Mouse (Mus musculus) G1E (cell line): ENCODE measurements around the gene 1700029P11Rik. TPM values are rescaled to one million over a fixed set of nuclear protein-coding genes. Genes with fewer than 3 reads are reported as not detected.

ENCODE experiments used
- ATAC-seq: 2 replicates; pipeline ENCODE4 v1.8.0; 2016; ENCODE audit warnings: mild to moderate bottlenecking; ENCODE audit not compliant: insufficient number of reproducible peaks, poor library complexity, low FRiP score, severe bottlenecking; ENCODE audit errors: extremely low read depth
- DNase-seq: peaks from one replicate; pipeline ENCODE4 v3.0.0; 2012; ENCODE audit warnings: low spot score
- H3K27me3 ChIP-seq: 2 replicates; pipeline ENCODE4 v1.6.1; 2012; ENCODE audit warnings: mild to moderate bottlenecking, low read length, inconsistent platforms; ENCODE audit not compliant: insufficient read depth
- H3K36me3 ChIP-seq: replicated peaks from 2 replicates; pipeline ENCODE3; 2012; ENCODE audit warnings: mild to moderate bottlenecking, inconsistent platforms
- H3K4me1 ChIP-seq: 2 replicates; pipeline ENCODE4 v1.6.1; 2012; ENCODE audit warnings: low read depth, low read length, inconsistent platforms, mixed read lengths; ENCODE audit not compliant: insufficient read depth
- H3K4me3 ChIP-seq: 2 replicates; pipeline ENCODE4 v1.5.1; 2012; ENCODE audit warnings: low read depth, mild to moderate bottlenecking, inconsistent platforms, low read length, moderate library complexity, mixed read lengths
- H3K9me3 ChIP-seq: replicated peaks from 2 replicates; pipeline ENCODE4 v1.6.1; 2012; ENCODE audit warnings: inconsistent platforms
- CTCF ChIP-seq: IDR thresholded peaks from 2 replicates; pipeline ENCODE4 v1.5.1; 2012; ENCODE audit warnings: low read depth, low read length, inconsistent platforms, mixed read lengths
- GATA1 ChIP-seq: IDR thresholded peaks from 2 replicates; pipeline ENCODE4 v1.6.1; 2012; ENCODE audit warnings: borderline replicate concordance, low read length, inconsistent platforms, mixed read lengths
- GATA2 ChIP-seq: IDR thresholded peaks from 2 replicates; pipeline ENCODE4 v1.6.1; 2012; ENCODE audit warnings: low read depth, low read length, inconsistent platforms, borderline replicate concordance
- POLR2AphosphoS5 ChIP-seq: IDR thresholded peaks from 2 replicates; pipeline ENCODE4 v1.6.1; 2012; ENCODE audit warnings: low read depth, low read length, inconsistent platforms; ENCODE audit not compliant: insufficient replicate concordance
- TAL1 ChIP-seq: conservative IDR thresholded peaks from 2 replicates; pipeline ENCODE4 v1.6.1; 2012; ENCODE audit warnings: low read depth, low read length, inconsistent platforms, mixed read lengths
- polyA plus RNA-seq: library from polyadenylated mRNA; stranded (reverse); fragments of >175 nt; gene quantifications from 2 replicates; pipeline ENCODE4 v1.2.3, GENCODE M21; 2012
- total RNA-seq, 2 experiments: library from RNA; stranded (forward) in 1 of 2; stranded (reverse) in 1 of 2; fragments of 200-1000 nt in 1 of 2; fragments of >200 nt in 1 of 2; fragmentation: Nextera tagmentation in 1 of 2; gene quantifications; 2 replicates each; pipeline ENCODE4 v1.2.3; 2014 to 2017

1700029P11Rik gene
- total RNA-seq (2014; fragmentation: Nextera tagmentation) (not detected in 2 replicates), total RNA-seq (2017) (not detected in 2 replicates), polyA plus RNA-seq (not detected in 2 replicates)

GRCm38 (mm10) chr15:81980321-81980720 is at the start of gene 1700029P11Rik:
Gene 1700029P11Rik, plus strand, starts transcription at chr15:81980540.
- H3K27me3 ChIP-seq: peaks cover 7% of the 10 kb centered on the region; the same call in 1 of the 2 replicates
- DNase-seq: no peak
- no peak within 1 kb of the TSS for H3K4me3 ChIP-seq
- H3K4me1 ChIP-seq: peaks cover 8% of the 10 kb centered on the region
- peaks cover 3% of the 10 kb centered on the region for H3K9me3 ChIP-seq
- H3K36me3 ChIP-seq: no peaks in the 10 kb centered on the region
- ATAC-seq: no peak
- no peak for TF ChIP-seq CTCF
- TF ChIP-seq GATA1: no peak
- no peak for TF ChIP-seq GATA2
- TF ChIP-seq POLR2AphosphoS5: no peak
- no peak for TF ChIP-seq TAL1

GRCm38 (mm10) chr15:81932951-81933470 is 47.3 kb upstream of the 1700029P11Rik start:
- TF ChIP-seq TAL1 (no peak), GATA2 (no peak), GATA1 (no peak), POLR2AphosphoS5 (no peak), CTCF (no peak)
- DNase-seq (no peak), ATAC-seq (no peak)
- Histone ChIP-seq H3K9me3 (no peaks in the 10 kb centered on the region), H3K4me1 (peaks cover 31% of the 10 kb centered on the region), H3K36me3 (no peaks in the 10 kb centered on the region), H3K4me3 (no peak overlapping the region), H3K27me3 (peaks cover 70% of the 10 kb centered on the region)

GRCm38 (mm10) chr15:81933986-81934385 is 46.4 kb upstream of the 1700029P11Rik start:
- H3K36me3 ChIP-seq: no peaks in the 10 kb centered on the region
- TF ChIP-seq TAL1 (no peak), GATA2 (no peak), GATA1 (no peak), CTCF (no peak), POLR2AphosphoS5 (no peak)
- H3K9me3 ChIP-seq: no peaks in the 10 kb centered on the region
- H3K27me3 ChIP-seq: peaks cover 63% of the 10 kb centered on the region
- DNase-seq (no peak), ATAC-seq (no peak)
- H3K4me1 ChIP-seq: peaks cover 37% of the 10 kb centered on the region
- no peak overlapping the region for H3K4me3 ChIP-seq

GRCm38 (mm10) chr15:81935869-81936637 is 44.3 kb upstream of the 1700029P11Rik start:
- peaks cover 50% of the 10 kb centered on the region for H3K4me1 ChIP-seq
- ATAC-seq (peak; percentile 15; the same call in 1 of the 2 replicates), DNase-seq (no peak)
- no peak overlapping the region for H3K4me3 ChIP-seq
- H3K9me3 ChIP-seq: no peaks in the 10 kb centered on the region
- no peak for TF ChIP-seq CTCF
- no peak for TF ChIP-seq TAL1
- no peak for TF ChIP-seq GATA1
- no peak for TF ChIP-seq GATA2
- TF ChIP-seq POLR2AphosphoS5: no peak
- H3K36me3 ChIP-seq: no peaks in the 10 kb centered on the region
- peaks cover 49% of the 10 kb centered on the region for H3K27me3 ChIP-seq

GRCm38 (mm10) chr15:81936679-81937078 is 43.7 kb upstream of the 1700029P11Rik start, which contains the start of gene Csdc2:
Gene Csdc2, plus strand, starts transcription at chr15:81936759.
- H3K27me3 ChIP-seq: peaks cover 49% of the 10 kb centered on the region
- TF ChIP-seq GATA1 (no peak), GATA2 (no peak), TAL1 (no peak), CTCF (no peak), POLR2AphosphoS5 (no peak)
- no peak within 1 kb of the TSS for H3K4me3 ChIP-seq
- no peaks in the 10 kb centered on the region for H3K36me3 ChIP-seq
- DNase-seq (no peak), ATAC-seq (no peak)
- H3K4me1 ChIP-seq: peaks cover 50% of the 10 kb centered on the region
- H3K9me3 ChIP-seq: no peaks in the 10 kb centered on the region

- ATAC-seq (no peak), DNase-seq (no peak)
- no peak overlapping the region for H3K4me3 ChIP-seq
These were observed 43.0 kb upstream of the 1700029P11Rik start for GRCm38 (mm10) chr15:81937098-81937972.

More at GRCm38 (mm10) chr15:81937098-81937972, 43.0 kb upstream of the 1700029P11Rik start:
- peaks cover 53% of the 10 kb centered on the region for H3K4me1 ChIP-seq
- H3K9me3 ChIP-seq: no peaks in the 10 kb centered on the region
- H3K27me3 ChIP-seq: peaks cover 45% of the 10 kb centered on the region
- H3K36me3 ChIP-seq: no peaks in the 10 kb centered on the region
- no peak for TF ChIP-seq TAL1
